Mouse (Mus musculus): ENCODE results near the gene Zfp853. TPM values are rescaled to one million over a fixed set of nuclear protein-coding genes. Genes with fewer than 3 reads are reported as not detected.

Gene Zfp853
- polyA plus RNA-seq, 1 experiment, result not detected

DNA sequence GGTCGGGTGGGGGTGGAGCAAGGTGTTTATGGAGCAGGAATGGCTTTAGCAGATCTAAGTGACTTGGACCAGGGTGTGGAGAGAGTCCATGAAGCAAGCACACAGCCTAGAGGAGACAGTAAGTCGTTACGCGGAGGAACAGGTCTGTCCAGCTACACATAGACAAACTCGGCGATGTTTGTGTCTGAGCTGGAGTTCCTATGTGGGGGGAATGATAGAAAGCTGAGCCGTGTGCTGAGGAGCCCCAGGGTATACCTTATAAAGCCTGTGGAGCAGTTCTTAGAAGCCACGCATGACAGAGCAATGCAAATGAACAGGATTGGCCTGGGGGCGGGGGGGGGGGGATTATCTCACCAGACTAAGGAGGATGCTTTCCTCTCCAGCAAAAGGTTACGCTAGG lies 14.2 kb downstream of the Zfp853 start:
- no peak for TF ChIP-seq MYOD1 (IDR thresholded peaks at IDR 0.05; ENCODE audit: control insufficient read depth, insufficient read length, low read depth)
- TF ChIP-seq CEBPB (IDR thresholded peaks at IDR 0.05; ENCODE audit: low read depth), result no peak
- no peak for TF ChIP-seq FOSL1 (IDR thresholded peaks at IDR 0.05; ENCODE audit: insufficient read depth, low read length, poor library complexity, severe bottlenecking)
- TF ChIP-seq MAX (IDR thresholded peaks at IDR 0.05), result no peak
- no peak for TF ChIP-seq USF1 (IDR thresholded peaks at IDR 0.05; ENCODE audit: low read depth)
- no peak for TF ChIP-seq MYOG (IDR thresholded peaks at IDR 0.05; ENCODE audit: control insufficient read depth, extremely low read depth, insufficient read length)
- no peak for TF ChIP-seq CTCF (IDR thresholded peaks at IDR 0.05; ENCODE audit: control insufficient read depth, insufficient read depth, insufficient read length)
- H3K79me2 ChIP-seq (ENCODE audit: control insufficient read depth, insufficient read depth), result no peaks in the 10 kb centered on the region
- H3K36me3 ChIP-seq (ENCODE audit: control insufficient read depth, insufficient read depth), result no peaks in the 10 kb centered on the region
- H3ac ChIP-seq (ENCODE audit: control insufficient read depth, insufficient read length, low read depth), result no peak overlapping the region
- no peak overlapping the region for H3K4me3 ChIP-seq (ENCODE audit: insufficient read depth, poor library complexity, severe bottlenecking)
- peaks cover 9% of the 10 kb centered on the region for H3K27me3 ChIP-seq (ENCODE audit: control insufficient read depth, insufficient read depth, insufficient read length)
- no peaks in the 10 kb centered on the region for H3K79me3 ChIP-seq (ENCODE audit: low read depth)

DNA sequence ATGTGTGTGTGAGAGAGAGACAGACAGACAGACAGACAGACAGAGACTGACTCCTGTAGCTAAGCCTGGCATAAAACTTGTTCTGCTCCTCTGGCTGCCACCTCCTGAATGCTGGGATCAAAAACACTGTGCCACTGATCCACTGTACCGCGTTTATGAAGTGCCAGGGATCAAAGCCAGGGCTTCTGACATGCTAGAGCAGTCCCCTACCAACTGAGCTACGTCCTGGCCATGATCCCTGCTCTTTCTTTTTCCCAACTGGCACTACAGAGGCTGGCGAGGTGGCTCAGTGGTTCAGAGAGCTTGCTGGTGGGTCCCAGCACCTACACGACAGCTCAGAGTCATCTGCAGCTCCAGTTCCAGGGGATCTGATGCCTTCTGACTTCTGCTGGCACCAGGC lies 17.7 kb downstream of the Zfp853 start:
- Histone ChIP-seq H3K36me3 (ENCODE audit: control insufficient read depth, insufficient read depth) (no peaks in the 10 kb centered on the region), H3K79me3 (ENCODE audit: low read depth) (peaks cover 6% of the 10 kb centered on the region), H3K4me3 (ENCODE audit: insufficient read depth, poor library complexity, severe bottlenecking) (no peak overlapping the region), H3K27me3 (ENCODE audit: control insufficient read depth, insufficient read depth, insufficient read length) (peaks cover 8% of the 10 kb centered on the region), H3ac (ENCODE audit: control insufficient read depth, insufficient read length, low read depth) (no peak overlapping the region), H3K79me2 (ENCODE audit: control insufficient read depth, insufficient read depth) (peaks cover 7% of the 10 kb centered on the region)
- no peak for TF ChIP-seq MYOD1 (IDR thresholded peaks at IDR 0.05; ENCODE audit: control insufficient read depth, insufficient read length, low read depth)
- no peak for TF ChIP-seq FOSL1 (IDR thresholded peaks at IDR 0.05; ENCODE audit: insufficient read depth, low read length, poor library complexity, severe bottlenecking)
- TF ChIP-seq CEBPB (IDR thresholded peaks at IDR 0.05; ENCODE audit: low read depth), result no peak
- TF ChIP-seq MYOG (IDR thresholded peaks at IDR 0.05; ENCODE audit: control insufficient read depth, extremely low read depth, insufficient read length), result no peak
- TF ChIP-seq USF1 (IDR thresholded peaks at IDR 0.05; ENCODE audit: low read depth), result no peak
- TF ChIP-seq MAX (IDR thresholded peaks at IDR 0.05), result no peak
- TF ChIP-seq CTCF (IDR thresholded peaks at IDR 0.05; ENCODE audit: control insufficient read depth, insufficient read depth, insufficient read length), result no peak

DNA sequence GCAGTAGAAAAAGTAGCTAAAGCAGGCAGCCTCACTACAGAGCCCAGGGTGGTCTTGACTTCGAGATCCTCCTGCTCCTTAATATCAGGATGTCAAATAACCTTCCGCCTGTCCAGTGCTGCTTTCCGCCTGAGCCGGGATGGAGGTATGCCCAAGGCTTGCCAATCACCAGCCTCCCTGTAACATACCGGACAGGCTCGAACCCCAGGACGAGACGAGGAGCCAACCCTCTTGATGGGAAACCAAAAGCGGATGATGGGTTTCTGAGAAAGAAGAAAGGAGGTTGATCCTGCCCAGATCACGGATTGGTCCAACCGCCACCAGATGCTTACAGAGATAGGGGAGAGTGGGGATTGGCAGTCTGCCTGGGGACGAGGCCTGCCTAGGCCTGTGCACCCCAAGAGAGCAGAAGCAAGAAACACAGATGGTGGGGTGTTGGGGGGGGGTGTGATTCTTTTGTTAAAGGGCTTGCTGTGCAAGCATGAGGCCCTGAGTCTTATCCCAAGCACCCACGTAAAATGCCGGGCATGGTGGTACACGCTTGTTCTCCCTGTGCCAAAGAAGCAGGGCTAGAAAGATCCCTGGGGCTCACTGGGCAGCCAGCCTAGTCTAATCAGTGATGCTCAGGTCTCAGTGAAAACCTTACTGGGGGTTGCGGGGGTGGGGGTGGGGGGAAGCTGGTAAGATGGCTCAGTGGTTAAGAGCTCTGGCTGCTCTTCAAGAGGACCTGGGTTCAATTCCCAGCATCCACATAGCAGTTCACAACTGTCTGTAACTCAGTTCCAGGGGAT lies 20.7 kb downstream of the Zfp853 start:
- no peak overlapping the region for H3K4me3 ChIP-seq (ENCODE audit: insufficient read depth, poor library complexity, severe bottlenecking)
- no peaks in the 10 kb centered on the region for H3K27me3 ChIP-seq (ENCODE audit: control insufficient read depth, insufficient read depth, insufficient read length)
- H3K36me3 ChIP-seq (ENCODE audit: control insufficient read depth, insufficient read depth), result no peaks in the 10 kb centered on the region
- H3K79me3 ChIP-seq (ENCODE audit: low read depth), result peaks cover 9% of the 10 kb centered on the region
- TF ChIP-seq CTCF (IDR thresholded peaks at IDR 0.05; ENCODE audit: control insufficient read depth, insufficient read depth, insufficient read length) (no peak), MAX (IDR thresholded peaks at IDR 0.05) (no peak), CEBPB (IDR thresholded peaks at IDR 0.05; ENCODE audit: low read depth) (no peak), MYOG (IDR thresholded peaks at IDR 0.05; ENCODE audit: control insufficient read depth, extremely low read depth, insufficient read length) (no peak), USF1 (IDR thresholded peaks at IDR 0.05; ENCODE audit: low read depth) (no peak), MYOD1 (IDR thresholded peaks at IDR 0.05; ENCODE audit: control insufficient read depth, insufficient read length, low read depth) (no peak), FOSL1 (IDR thresholded peaks at IDR 0.05; ENCODE audit: insufficient read depth, low read length, poor library complexity, severe bottlenecking) (no peak)
- peaks cover 17% of the 10 kb centered on the region for H3K79me2 ChIP-seq (ENCODE audit: control insufficient read depth, insufficient read depth)
- H3ac ChIP-seq (ENCODE audit: control insufficient read depth, insufficient read length, low read depth), result no peak overlapping the region

DNA sequence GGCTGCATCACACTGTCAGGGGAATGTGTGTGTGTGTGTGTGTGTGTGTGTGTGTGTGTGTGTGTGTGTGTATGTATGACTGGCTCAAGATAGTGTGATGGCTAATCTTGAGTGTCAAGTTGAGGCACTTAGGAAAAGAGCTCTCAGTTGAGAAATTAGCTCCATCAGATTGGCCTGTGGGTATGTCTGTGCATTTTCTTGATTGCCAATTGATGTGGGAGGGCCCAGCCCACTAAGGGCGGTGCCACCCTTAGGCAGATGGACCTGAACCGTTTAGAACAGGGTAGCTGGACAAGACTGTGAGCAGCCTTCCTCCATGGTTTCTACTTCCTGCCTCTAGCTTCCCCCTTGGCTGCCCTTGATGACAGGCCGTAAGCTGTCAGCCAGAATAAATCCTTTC lies 21.3 kb downstream of the Zfp853 start:
- Histone ChIP-seq H3K27me3 (ENCODE audit: control insufficient read depth, insufficient read depth, insufficient read length) (no peaks in the 10 kb centered on the region), H3K36me3 (ENCODE audit: control insufficient read depth, insufficient read depth) (no peaks in the 10 kb centered on the region), H3K79me3 (ENCODE audit: low read depth) (peaks cover 9% of the 10 kb centered on the region), H3ac (ENCODE audit: control insufficient read depth, insufficient read length, low read depth) (no peak overlapping the region), H3K79me2 (ENCODE audit: control insufficient read depth, insufficient read depth) (peaks cover 17% of the 10 kb centered on the region), H3K4me3 (ENCODE audit: insufficient read depth, poor library complexity, severe bottlenecking) (no peak overlapping the region)
- TF ChIP-seq MYOD1 (IDR thresholded peaks at IDR 0.05; ENCODE audit: control insufficient read depth, insufficient read length, low read depth) (no peak), MAX (IDR thresholded peaks at IDR 0.05) (no peak), MYOG (IDR thresholded peaks at IDR 0.05; ENCODE audit: control insufficient read depth, extremely low read depth, insufficient read length) (no peak), FOSL1 (IDR thresholded peaks at IDR 0.05; ENCODE audit: insufficient read depth, low read length, poor library complexity, severe bottlenecking) (no peak), USF1 (IDR thresholded peaks at IDR 0.05; ENCODE audit: low read depth) (no peak), CTCF (IDR thresholded peaks at IDR 0.05; ENCODE audit: control insufficient read depth, insufficient read depth, insufficient read length) (no peak), CEBPB (IDR thresholded peaks at IDR 0.05; ENCODE audit: low read depth) (no peak)

DNA sequence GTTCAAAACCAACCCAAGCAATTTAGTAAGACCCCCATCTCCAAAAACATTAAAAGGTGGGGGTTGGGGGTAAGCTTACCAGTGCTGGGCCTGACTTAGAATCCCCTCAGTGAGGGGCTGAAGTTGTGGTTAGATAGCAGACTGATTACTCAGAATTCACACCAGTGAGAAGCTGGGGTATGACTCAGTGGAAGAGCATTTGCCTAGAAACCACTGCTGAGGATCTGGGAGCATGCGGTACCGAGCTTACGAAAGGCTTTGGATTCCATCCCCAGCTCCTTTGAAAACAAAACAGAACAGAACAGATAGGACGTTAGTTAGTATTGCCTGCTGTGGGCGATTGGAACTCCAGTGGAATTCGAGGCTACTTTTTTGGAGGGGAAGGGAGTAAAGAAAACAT lies 21.8 kb downstream of the Zfp853 start:
- Histone ChIP-seq H3K79me2 (ENCODE audit: control insufficient read depth, insufficient read depth) (peaks cover 17% of the 10 kb centered on the region), H3K4me3 (ENCODE audit: insufficient read depth, poor library complexity, severe bottlenecking) (no peak overlapping the region), H3K27me3 (ENCODE audit: control insufficient read depth, insufficient read depth, insufficient read length) (no peaks in the 10 kb centered on the region), H3K79me3 (ENCODE audit: low read depth) (peaks cover 9% of the 10 kb centered on the region), H3ac (ENCODE audit: control insufficient read depth, insufficient read length, low read depth) (no peak overlapping the region), H3K36me3 (ENCODE audit: control insufficient read depth, insufficient read depth) (no peaks in the 10 kb centered on the region)
- peak; percentile 70 for TF ChIP-seq FOSL1 (IDR thresholded peaks at IDR 0.05; ENCODE audit: insufficient read depth, low read length, poor library complexity, severe bottlenecking)
- TF ChIP-seq CTCF (IDR thresholded peaks at IDR 0.05; ENCODE audit: control insufficient read depth, insufficient read depth, insufficient read length), result no peak
- peak; percentile 80 for TF ChIP-seq MAX (IDR thresholded peaks at IDR 0.05)
- peak; percentile 65 for TF ChIP-seq CEBPB (IDR thresholded peaks at IDR 0.05; ENCODE audit: low read depth)
- TF ChIP-seq MYOG (IDR thresholded peaks at IDR 0.05; ENCODE audit: control insufficient read depth, extremely low read depth, insufficient read length), result no peak
- no peak for TF ChIP-seq USF1 (IDR thresholded peaks at IDR 0.05; ENCODE audit: low read depth)
- no peak for TF ChIP-seq MYOD1 (IDR thresholded peaks at IDR 0.05; ENCODE audit: control insufficient read depth, insufficient read length, low read depth)
